Mouse (Mus musculus): ENCODE results near the gene Jun.

GRCm38 (mm10) chr4:95097942-95098721 lies 46.1 kb upstream of the Jun start:
- TF ChIP-seq POLR2A (IDR thresholded peaks at IDR 0.05; ENCODE audit: low read depth, low read length) (no peak), CTCF (IDR thresholded peaks at IDR 0.05; ENCODE audit: extremely low read depth, insufficient read depth, insufficient read length, insufficient replicate concordance) (no peak)

Data from spleen, adult 2 months (tissue).